Mouse (Mus musculus): ENCODE measurements at regions not wholly inside any gene's neighbourhood (a gene's known extent, or its start where the extent isn't known, plus 50 kb on each side); places are given as distances from the start of the nearest gene placed in this dataset.

DNA sequence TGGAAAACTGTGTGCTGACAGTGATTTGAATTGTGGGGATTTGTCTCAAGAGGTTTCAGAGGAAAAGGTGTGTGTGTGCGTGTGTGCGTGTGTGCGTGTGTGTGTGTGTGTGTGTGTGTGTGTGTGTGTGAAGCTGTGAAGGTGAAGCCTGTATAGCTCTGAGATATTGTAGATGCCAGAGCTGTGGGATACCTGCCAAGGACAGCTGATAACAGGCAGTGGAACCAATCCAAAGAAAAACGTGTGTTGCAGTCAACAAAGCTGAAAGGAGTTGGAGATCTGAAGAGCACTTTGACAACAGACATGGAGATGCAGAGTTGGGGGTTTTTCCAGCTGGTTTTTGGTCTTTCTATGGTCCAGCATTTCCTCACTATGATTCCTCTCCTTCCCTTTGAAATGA, 308.1 kb downstream of the Dmrt2 start:
- H3K9ac ChIP-seq (replicated peaks; ENCODE audit: low read depth, low read length): no peak overlapping the region
- no peaks in the 10 kb centered on the region for H3K27me3 ChIP-seq (ENCODE audit: control insufficient read depth, insufficient read depth, low read length)
- H3K4me2 ChIP-seq (ENCODE audit: low read depth, low read length): no peak overlapping the region
- no peaks in the 10 kb centered on the region for H3K36me3 ChIP-seq (ENCODE audit: control insufficient read depth, insufficient read depth, low read length)
- ATAC-seq (ENCODE audit: low read depth): no peak
- H3K27ac ChIP-seq (ENCODE audit: low read depth, low read length): no peak overlapping the region
- 84% methylated on average over 4 of the region's 4 CpGs for WGBS
- no peak overlapping the region for H3K4me3 ChIP-seq (ENCODE audit: low read depth, low read length)
- H3K9me3 ChIP-seq (ENCODE audit: control insufficient read depth, low read length): no peaks in the 10 kb centered on the region
- H3K4me1 ChIP-seq (ENCODE audit: control insufficient read depth, insufficient read depth, low read length): no peaks in the 10 kb centered on the region

DNA sequence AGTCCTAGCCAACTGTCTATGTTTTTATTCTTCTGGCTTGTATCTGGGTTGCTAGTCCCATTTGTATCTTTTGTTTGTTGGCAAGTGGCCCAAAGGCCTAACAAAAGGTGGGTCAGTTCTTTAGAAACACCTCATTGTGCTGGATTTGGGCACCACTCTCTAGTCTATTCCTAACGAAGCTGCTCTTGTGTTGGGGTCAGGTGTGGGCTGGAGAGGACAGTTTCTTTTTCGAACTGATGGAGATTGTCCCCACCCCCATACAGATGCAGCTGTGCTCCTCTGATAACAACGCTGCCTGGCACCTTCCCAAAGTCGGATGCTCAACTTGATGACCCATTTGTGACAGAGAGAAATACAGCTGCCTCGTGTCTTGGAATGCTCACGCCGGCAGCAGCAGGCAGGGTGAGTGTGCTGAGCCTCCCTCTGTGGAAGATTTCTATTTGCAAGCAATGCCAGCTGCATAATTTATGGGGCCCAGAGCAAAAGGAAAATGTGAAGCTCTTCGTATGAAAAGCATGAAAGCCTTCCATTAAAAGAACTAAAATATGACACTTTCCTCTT, 342.5 kb downstream of the Dmrt2 start:
- H3K27ac ChIP-seq (ENCODE audit: low read depth, low read length): peak overlapping the region; percentile 7; the same call in 1 of the 2 replicates
- H3K4me2 ChIP-seq (ENCODE audit: low read depth, low read length): no peak overlapping the region
- no peak overlapping the region for H3K4me3 ChIP-seq (ENCODE audit: low read depth, low read length)
- no peaks in the 10 kb centered on the region for H3K9me3 ChIP-seq (ENCODE audit: control insufficient read depth, low read length)
- H3K36me3 ChIP-seq (ENCODE audit: control insufficient read depth, insufficient read depth, low read length): no peaks in the 10 kb centered on the region
- no peak overlapping the region for H3K9ac ChIP-seq (replicated peaks; ENCODE audit: low read depth, low read length)
- no peaks in the 10 kb centered on the region for H3K27me3 ChIP-seq (ENCODE audit: control insufficient read depth, insufficient read depth, low read length)
- H3K4me1 ChIP-seq (ENCODE audit: control insufficient read depth, insufficient read depth, low read length): no peaks in the 10 kb centered on the region
- ATAC-seq (ENCODE audit: low read depth): peak; percentile 84
- 26% methylated on average over 8 of the region's 8 CpGs for WGBS

DNA sequence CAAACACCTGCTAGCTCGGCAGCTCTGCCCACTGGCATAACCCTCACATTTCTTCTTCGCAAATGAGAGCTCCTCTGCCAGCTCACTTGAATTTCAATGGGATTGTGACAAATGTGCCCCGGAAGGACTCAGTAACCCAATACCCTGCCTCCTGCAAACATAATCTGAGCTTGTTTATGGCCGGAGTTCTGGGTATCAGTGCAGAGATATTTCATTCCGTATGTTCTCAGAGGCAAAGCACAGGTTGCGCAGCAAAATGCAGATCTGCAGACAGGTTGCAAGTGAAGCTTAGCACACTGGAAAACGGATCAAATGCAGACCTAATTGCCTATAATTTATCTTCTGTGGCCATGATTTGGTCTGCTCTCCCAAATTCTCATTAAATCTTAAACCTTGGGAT, 348.9 kb downstream of the Dmrt2 start:
- no peaks in the 10 kb centered on the region for H3K4me1 ChIP-seq (ENCODE audit: control insufficient read depth, insufficient read depth, low read length)
- no peaks in the 10 kb centered on the region for H3K27me3 ChIP-seq (ENCODE audit: control insufficient read depth, insufficient read depth, low read length)
- no peak for ATAC-seq (ENCODE audit: low read depth)
- WGBS: 57% methylated on average over 7 of the region's 7 CpGs
- no peak overlapping the region for H3K27ac ChIP-seq (ENCODE audit: low read depth, low read length)
- H3K4me3 ChIP-seq (ENCODE audit: low read depth, low read length): no peak overlapping the region
- H3K9me3 ChIP-seq (ENCODE audit: control insufficient read depth, low read length): no peaks in the 10 kb centered on the region
- no peaks in the 10 kb centered on the region for H3K36me3 ChIP-seq (ENCODE audit: control insufficient read depth, insufficient read depth, low read length)
- no peak overlapping the region for H3K9ac ChIP-seq (replicated peaks; ENCODE audit: low read depth, low read length)
- no peak overlapping the region for H3K4me2 ChIP-seq (ENCODE audit: low read depth, low read length)

DNA sequence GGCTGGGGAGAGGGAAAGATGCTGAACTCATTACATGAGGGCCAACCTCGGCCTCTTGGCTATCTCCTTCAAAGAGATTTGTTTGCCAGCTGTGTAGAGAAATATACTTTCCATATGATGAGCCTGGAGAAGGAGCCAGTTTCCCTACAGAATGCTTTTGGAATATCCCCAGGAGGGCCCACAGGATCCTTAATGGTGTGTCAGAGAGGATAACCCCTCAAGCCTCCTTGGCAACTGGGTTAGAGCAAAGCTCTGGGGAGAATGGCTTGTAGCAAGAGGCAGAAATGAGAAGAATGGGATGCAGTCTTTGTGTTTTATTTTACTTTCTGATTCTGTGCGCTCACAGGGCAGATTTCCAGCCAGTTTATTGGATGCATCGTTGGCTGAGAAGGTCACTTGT, 353.9 kb downstream of the Dmrt2 start:
- H3K4me3 ChIP-seq (ENCODE audit: low read depth, low read length): no peak overlapping the region
- no peak overlapping the region for H3K4me2 ChIP-seq (ENCODE audit: low read depth, low read length)
- 79% methylated on average over 3 of the region's 3 CpGs for WGBS
- H3K9me3 ChIP-seq (ENCODE audit: control insufficient read depth, low read length): no peaks in the 10 kb centered on the region
- H3K27ac ChIP-seq (ENCODE audit: low read depth, low read length): no peak overlapping the region
- H3K4me1 ChIP-seq (ENCODE audit: control insufficient read depth, insufficient read depth, low read length): no peaks in the 10 kb centered on the region
- H3K9ac ChIP-seq (replicated peaks; ENCODE audit: low read depth, low read length): no peak overlapping the region
- ATAC-seq (ENCODE audit: low read depth): no peak
- H3K36me3 ChIP-seq (ENCODE audit: control insufficient read depth, insufficient read depth, low read length): no peaks in the 10 kb centered on the region
- H3K27me3 ChIP-seq (ENCODE audit: control insufficient read depth, insufficient read depth, low read length): no peaks in the 10 kb centered on the region

DNA sequence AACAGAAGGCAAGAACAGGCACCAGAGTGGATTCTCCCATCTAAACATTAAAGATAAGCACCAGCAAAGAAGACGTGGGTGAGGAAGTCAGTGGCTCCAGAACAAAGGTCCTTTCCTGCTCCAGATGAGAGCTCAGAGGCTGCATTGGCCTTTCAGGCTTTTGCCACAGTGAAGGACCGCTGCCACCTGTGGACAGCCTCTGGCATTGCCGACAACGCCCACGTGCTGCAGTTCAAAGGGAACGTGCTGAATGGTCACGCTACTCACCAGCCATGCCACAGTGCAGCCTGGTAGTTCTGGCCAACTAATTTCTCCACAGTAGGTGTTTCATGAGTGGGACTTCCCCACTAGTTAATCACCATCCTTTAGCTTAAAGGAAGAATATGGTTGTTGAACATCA, 365.1 kb downstream of the Dmrt2 start:
- Histone ChIP-seq H3K27me3 (ENCODE audit: control insufficient read depth, insufficient read depth, low read length) (no peaks in the 10 kb centered on the region), H3K4me1 (ENCODE audit: control insufficient read depth, insufficient read depth, low read length) (no peaks in the 10 kb centered on the region), H3K9ac (replicated peaks; ENCODE audit: low read depth, low read length) (no peak overlapping the region), H3K27ac (ENCODE audit: low read depth, low read length) (no peak overlapping the region), H3K36me3 (ENCODE audit: control insufficient read depth, insufficient read depth, low read length) (no peaks in the 10 kb centered on the region), H3K4me2 (ENCODE audit: low read depth, low read length) (no peak overlapping the region), H3K9me3 (ENCODE audit: control insufficient read depth, low read length) (no peaks in the 10 kb centered on the region), H3K4me3 (ENCODE audit: low read depth, low read length) (no peak overlapping the region)
- ATAC-seq (ENCODE audit: low read depth): no peak
- WGBS: 13% methylated on average over 7 of the region's 7 CpGs

DNA sequence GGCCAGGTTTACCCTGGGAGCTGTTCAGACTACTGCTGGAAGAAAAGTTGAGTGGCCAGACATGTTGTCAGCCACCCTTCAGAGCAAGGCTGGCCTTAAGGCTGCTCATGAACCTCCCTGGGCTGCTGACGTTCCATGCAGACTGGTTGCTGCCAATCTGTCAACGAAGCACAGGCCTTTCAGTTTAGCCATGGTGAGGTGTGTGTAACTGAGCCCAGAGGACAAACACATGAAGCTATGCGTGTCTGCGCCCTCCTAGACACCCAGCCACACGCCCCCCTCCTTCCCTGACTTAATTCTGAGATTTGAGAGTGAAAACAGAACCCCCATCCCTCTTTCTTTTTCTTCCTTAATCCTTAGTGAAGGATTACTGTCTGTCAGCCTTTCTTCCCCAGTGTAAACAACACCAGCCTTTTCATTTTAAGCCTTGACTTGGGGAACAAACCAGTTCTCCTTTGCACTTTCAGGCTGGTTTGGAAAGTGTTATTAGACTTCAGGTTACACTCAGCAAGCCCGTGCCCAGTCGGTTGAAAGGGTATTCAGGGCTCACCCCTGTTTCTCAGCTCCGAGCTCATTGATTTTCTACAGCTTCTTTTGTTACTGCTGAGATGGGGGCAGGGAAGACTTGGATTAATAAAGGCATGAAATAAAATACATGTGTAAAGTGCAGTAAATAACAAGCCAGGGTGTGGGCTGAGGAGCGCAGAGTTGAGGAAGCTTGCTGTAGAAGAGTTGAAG, 379.4 kb downstream of the Dmrt2 start:
- 69% methylated on average over 9 of the region's 9 CpGs for WGBS
- no peaks in the 10 kb centered on the region for H3K9me3 ChIP-seq (ENCODE audit: control insufficient read depth, low read length)

DNA sequence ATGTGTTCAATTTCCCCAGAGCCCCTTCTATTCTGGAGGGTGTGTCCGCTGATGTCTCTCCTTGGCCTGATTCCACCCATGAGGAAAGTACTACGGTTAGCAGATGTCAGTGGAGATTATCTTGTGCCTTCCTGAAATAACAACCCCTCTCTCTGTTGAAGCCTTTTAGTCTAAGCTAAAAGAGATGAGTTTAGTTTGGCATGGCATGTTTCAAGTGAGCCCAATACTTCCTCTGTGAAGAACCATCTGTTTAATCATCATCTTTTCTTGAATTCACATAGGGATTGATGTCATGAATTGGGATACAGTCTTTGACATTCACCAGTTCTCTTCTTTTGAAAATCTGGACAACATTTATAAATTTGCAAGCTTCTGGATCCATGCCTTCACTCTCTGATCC, 387.5 kb downstream of the Dmrt2 start:
- no peak overlapping the region for H3K27ac ChIP-seq (ENCODE audit: low read depth, low read length)
- ATAC-seq (ENCODE audit: low read depth): no peak
- no peaks in the 10 kb centered on the region for H3K9me3 ChIP-seq (ENCODE audit: control insufficient read depth, low read length)
- H3K4me3 ChIP-seq (ENCODE audit: low read depth, low read length): no peak overlapping the region
- no peaks in the 10 kb centered on the region for H3K36me3 ChIP-seq (ENCODE audit: control insufficient read depth, insufficient read depth, low read length)
- no peaks in the 10 kb centered on the region for H3K4me1 ChIP-seq (ENCODE audit: control insufficient read depth, insufficient read depth, low read length)
- no peak overlapping the region for H3K4me2 ChIP-seq (ENCODE audit: low read depth, low read length)
- H3K27me3 ChIP-seq (ENCODE audit: control insufficient read depth, insufficient read depth, low read length): no peaks in the 10 kb centered on the region
- H3K9ac ChIP-seq (replicated peaks; ENCODE audit: low read depth, low read length): no peak overlapping the region
- 93% methylated on average over 2 of the region's 2 CpGs for WGBS

More for the DNA sequence above, 379.4 kb downstream of the Dmrt2 start:
- H3K4me3 ChIP-seq (ENCODE audit: low read depth, low read length): no peak overlapping the region
- no peak overlapping the region for H3K9ac ChIP-seq (replicated peaks; ENCODE audit: low read depth, low read length)
- H3K27me3 ChIP-seq (ENCODE audit: control insufficient read depth, insufficient read depth, low read length): no peaks in the 10 kb centered on the region
- H3K4me1 ChIP-seq (ENCODE audit: control insufficient read depth, insufficient read depth, low read length): no peaks in the 10 kb centered on the region
- no peak for ATAC-seq (ENCODE audit: low read depth)
- H3K27ac ChIP-seq (ENCODE audit: low read depth, low read length): no peak overlapping the region
- H3K4me2 ChIP-seq (ENCODE audit: low read depth, low read length): no peak overlapping the region
- no peaks in the 10 kb centered on the region for H3K36me3 ChIP-seq (ENCODE audit: control insufficient read depth, insufficient read depth, low read length)

DNA sequence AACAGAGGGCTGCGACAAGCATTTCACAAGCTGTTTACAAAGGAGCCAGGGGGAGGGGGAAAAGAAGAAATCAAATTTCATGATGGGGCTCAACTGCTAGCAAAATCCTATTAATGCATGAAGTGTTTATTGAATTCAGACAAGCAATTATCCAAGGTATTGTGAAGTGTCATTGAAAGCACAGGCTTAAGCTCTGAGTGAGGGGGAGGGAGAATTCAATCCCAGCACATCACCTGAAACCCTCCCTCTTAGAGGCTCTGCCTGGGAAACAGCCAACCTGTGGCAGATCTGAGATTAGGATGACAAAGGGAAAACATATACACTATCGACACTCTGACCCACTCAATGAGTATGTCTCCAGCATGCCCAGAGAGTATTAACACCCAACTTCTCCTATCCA, 396.3 kb downstream of the Dmrt2 start:
- ATAC-seq (ENCODE audit: low read depth): no peak
- Histone ChIP-seq H3K27ac (ENCODE audit: low read depth, low read length) (no peak overlapping the region), H3K4me2 (ENCODE audit: low read depth, low read length) (no peak overlapping the region), H3K4me1 (ENCODE audit: control insufficient read depth, insufficient read depth, low read length) (no peaks in the 10 kb centered on the region), H3K27me3 (ENCODE audit: control insufficient read depth, insufficient read depth, low read length) (no peaks in the 10 kb centered on the region), H3K9me3 (ENCODE audit: control insufficient read depth, low read length) (no peaks in the 10 kb centered on the region), H3K9ac (replicated peaks; ENCODE audit: low read depth, low read length) (no peak overlapping the region), H3K36me3 (ENCODE audit: control insufficient read depth, insufficient read depth, low read length) (no peaks in the 10 kb centered on the region), H3K4me3 (ENCODE audit: low read depth, low read length) (no peak overlapping the region)
- 93% methylated on average over 2 of the region's 2 CpGs for WGBS

DNA sequence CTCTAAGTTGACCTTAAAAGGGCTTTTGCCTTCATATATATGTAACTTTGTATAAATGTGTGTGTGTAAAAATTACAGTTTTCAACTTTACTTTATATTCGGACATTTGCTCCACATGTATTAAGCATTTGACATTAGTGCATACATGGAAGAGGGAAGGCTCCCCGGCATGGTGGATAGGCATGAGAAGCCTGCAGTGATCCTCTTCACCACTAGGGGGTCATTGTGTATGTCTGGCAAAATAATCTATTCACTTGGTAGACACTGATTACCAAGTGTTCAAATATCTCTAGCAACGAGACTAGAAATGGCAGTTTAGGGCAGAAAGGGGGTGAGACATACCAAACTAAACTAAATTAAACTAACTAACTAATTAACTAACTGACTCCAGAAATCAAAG, 397.7 kb downstream of the Dmrt2 start:
- H3K27me3 ChIP-seq (ENCODE audit: control insufficient read depth, insufficient read depth, low read length): no peaks in the 10 kb centered on the region
- H3K4me1 ChIP-seq (ENCODE audit: control insufficient read depth, insufficient read depth, low read length): no peaks in the 10 kb centered on the region
- WGBS: 93% methylated on average over 3 of the region's 3 CpGs
- no peak overlapping the region for H3K4me3 ChIP-seq (ENCODE audit: low read depth, low read length)
- no peaks in the 10 kb centered on the region for H3K9me3 ChIP-seq (ENCODE audit: control insufficient read depth, low read length)
- no peak for ATAC-seq (ENCODE audit: low read depth)
- no peak overlapping the region for H3K4me2 ChIP-seq (ENCODE audit: low read depth, low read length)
- no peak overlapping the region for H3K9ac ChIP-seq (replicated peaks; ENCODE audit: low read depth, low read length)
- no peak overlapping the region for H3K27ac ChIP-seq (ENCODE audit: low read depth, low read length)
- H3K36me3 ChIP-seq (ENCODE audit: control insufficient read depth, insufficient read depth, low read length): no peaks in the 10 kb centered on the region

All from neural tube, embryonic 14.5 days (tissue).